Mouse (Mus musculus): ENCODE results near the gene Prss48. TPM values are rescaled to one million over a fixed set of nuclear protein-coding genes. Genes with fewer than 3 reads are reported as not detected.

The Prss48 gene
- polyA plus RNA-seq (2015; fragmentation: Nextera tagmentation; extraction: Ambion mirVana): 0.19 and 0.27 TPM in 2 replicates

DNA sequence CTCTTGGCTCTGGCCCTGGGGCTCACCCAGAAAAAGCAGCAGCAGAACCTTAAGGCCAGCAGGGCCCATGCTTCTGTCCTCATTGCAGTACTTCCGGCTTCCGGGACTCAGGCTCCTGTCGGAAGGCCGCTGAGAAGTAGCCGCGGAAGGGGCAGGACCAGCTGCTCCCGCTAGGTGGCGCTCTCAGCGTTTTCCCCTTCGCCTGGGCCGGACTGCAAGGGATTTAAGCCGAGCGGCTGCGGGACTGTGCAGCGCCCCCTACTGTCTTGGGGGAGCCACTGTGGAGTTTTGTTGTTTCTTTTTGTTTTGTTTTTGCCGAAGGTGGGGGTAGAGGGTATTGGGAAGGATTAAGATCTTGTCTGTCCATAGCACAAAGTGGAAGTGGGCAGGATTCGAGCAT is at the start of gene Prss48:
TSS of gene Prss48 (minus strand) at position 69 of the 400 bp plus-strand sequence.
- no peak for ATAC-seq (ENCODE audit: low FRiP score, low TSS enrichment)
- Histone ChIP-seq H3K4me2 (replicated peaks; ENCODE audit: low read depth, low read length) (no peak within 1 kb of the TSS), H3K9me3 (ENCODE audit: low read length) (peaks cover 3% of the 10 kb centered on the region; the same call in 1 of the 2 replicates), H3K27ac (ENCODE audit: low read length) (no peak within 1 kb of the TSS), H3K36me3 (ENCODE audit: insufficient read depth, low read length) (peaks cover 6% of the 10 kb centered on the region; the same call in 1 of the 2 replicates), H3K9ac (replicated peaks; ENCODE audit: low read length) (no peak within 1 kb of the TSS), H3K27me3 (ENCODE audit: insufficient read depth, low read length) (no peaks in the 10 kb centered on the region), H3K4me3 (ENCODE audit: low read length) (no peak within 1 kb of the TSS), H3K4me1 (ENCODE audit: insufficient read depth, low read length) (no peaks in the 10 kb centered on the region)
- WGBS: 83% methylated on average over 17 of the region's 17 CpGs

DNA sequence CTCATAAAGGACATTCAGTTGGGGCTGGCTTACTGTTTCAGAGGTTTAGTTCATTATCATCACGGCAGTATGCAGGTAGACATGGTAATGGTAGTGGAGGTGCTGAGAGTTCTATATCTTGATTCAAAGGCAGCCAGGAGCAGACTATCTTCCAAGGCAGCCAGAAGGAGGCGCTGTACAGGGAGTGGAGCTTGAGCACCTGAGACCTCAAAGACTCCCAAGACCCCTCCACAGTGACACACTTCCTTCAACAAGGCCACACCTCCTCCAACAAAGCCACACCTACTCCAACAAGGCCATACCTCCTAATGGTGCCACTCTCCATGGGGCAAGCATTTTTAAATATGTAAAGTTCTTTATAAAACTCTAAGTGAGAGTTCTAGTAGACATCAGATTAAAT is 46.8 kb upstream of the Prss48 start:
- Histone ChIP-seq H3K4me3 (ENCODE audit: low read length) (no peak overlapping the region), H3K36me3 (ENCODE audit: insufficient read depth, low read length) (peaks cover 31% of the 10 kb centered on the region), H3K4me2 (replicated peaks; ENCODE audit: low read depth, low read length) (no peak overlapping the region), H3K4me1 (ENCODE audit: insufficient read depth, low read length) (no peaks in the 10 kb centered on the region), H3K27me3 (ENCODE audit: insufficient read depth, low read length) (no peaks in the 10 kb centered on the region), H3K9ac (replicated peaks; ENCODE audit: low read length) (no peak overlapping the region), H3K9me3 (ENCODE audit: low read length) (peaks cover 8% of the 10 kb centered on the region; the same call in 1 of the 2 replicates), H3K27ac (ENCODE audit: low read length) (no peak overlapping the region)
- 86% methylated on average over 2 of the region's 2 CpGs for WGBS
- no peak for ATAC-seq (ENCODE audit: low FRiP score, low TSS enrichment)

DNA sequence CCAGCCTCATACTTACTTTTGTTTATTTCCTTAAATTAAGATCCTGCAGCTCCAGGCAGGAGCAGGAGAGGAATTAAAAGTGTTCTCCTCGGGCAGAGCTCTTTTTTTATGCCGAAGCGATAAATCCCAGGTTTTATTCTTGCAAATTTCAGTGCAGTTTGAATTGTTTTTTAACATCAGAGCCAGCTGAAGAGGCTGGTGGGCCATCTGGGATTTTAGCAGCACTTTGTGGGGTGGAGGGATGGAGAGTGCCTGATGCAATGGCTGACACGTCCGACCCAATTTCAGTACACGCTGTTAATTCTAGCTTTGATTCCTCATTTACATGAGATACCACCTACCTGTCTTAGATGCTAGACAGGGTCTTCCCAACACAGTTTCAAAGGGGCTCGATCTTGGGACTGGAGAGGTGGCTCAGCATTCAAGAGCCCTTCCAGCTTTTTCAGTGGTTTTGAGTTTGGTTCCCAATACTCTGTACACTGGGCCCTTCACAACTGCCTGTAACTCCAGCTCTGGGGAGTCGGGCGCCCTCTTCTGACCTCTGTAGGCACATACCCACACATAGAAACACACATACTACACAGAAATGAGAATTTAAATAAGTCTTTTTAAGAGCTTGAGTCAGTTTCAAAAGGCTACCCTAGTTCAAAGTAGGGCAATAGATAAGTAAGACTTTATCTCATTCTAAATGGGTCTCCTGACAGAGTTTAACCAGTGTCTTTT is 45.6 kb upstream of the Prss48 start:
- Histone ChIP-seq H3K36me3 (ENCODE audit: insufficient read depth, low read length) (peaks cover 37% of the 10 kb centered on the region), H3K9me3 (ENCODE audit: low read length) (peaks cover 8% of the 10 kb centered on the region; the same call in 1 of the 2 replicates), H3K4me3 (ENCODE audit: low read length) (no peak overlapping the region), H3K9ac (replicated peaks; ENCODE audit: low read length) (no peak overlapping the region), H3K27me3 (ENCODE audit: insufficient read depth, low read length) (no peaks in the 10 kb centered on the region), H3K27ac (ENCODE audit: low read length) (no peak overlapping the region), H3K4me1 (ENCODE audit: insufficient read depth, low read length) (no peaks in the 10 kb centered on the region), H3K4me2 (replicated peaks; ENCODE audit: low read depth, low read length) (no peak overlapping the region)
- 91% methylated on average over 9 of the region's 9 CpGs for WGBS
- ATAC-seq (ENCODE audit: low FRiP score, low TSS enrichment): no peak

DNA sequence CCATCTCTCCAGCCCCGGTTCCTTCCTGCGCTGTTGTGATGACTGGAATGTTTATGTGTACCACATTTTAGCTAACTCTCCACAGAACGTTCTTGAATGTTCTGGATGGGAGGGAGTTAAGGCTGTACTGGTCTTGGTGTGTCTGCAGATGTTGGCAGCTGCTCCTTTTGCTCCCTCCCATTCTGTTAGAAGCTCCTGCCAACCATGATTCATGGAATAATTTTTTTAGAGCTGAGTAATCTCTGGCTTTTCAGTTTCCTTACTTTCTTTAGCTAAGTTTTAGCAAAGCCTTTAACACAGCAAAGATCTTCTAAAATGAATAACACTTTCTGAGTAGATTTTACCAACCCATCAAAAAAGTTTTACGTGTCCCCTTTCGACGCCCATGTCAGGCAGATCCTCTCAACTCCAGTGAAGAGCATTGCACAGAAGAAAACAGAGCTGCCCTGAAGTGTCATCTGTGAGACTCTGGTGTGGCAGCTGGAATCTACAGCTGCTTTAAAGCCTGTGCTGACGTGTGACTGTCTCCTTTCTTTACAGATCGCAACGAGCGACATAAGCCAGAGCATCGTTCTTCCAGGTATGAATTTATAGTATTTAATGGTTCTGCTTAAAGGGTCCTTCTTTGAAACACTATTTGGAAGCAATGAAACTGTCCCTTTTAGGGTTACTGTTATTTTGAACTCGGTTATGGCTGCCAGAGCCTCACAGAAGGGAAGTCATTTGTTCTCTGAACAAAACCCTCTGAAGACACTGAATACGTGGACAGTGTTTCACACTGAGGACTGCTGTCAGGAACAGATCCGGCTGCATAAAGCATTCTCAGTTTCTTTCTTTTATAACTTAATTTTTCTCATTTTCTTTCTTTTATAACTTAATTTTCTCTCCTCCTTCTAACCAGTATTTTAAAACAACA is 38.3 kb upstream of the Prss48 start:
- ATAC-seq (ENCODE audit: low FRiP score, low TSS enrichment): no peak
- no peaks in the 10 kb centered on the region for H3K27me3 ChIP-seq (ENCODE audit: insufficient read depth, low read length)
- 56% methylated on average over 14 of the region's 14 CpGs for WGBS
- 0 out of 2 replicates have a peak overlapping the region, but pooled peaks have one; percentile 17 for H3K9ac ChIP-seq (replicated peaks; ENCODE audit: low read length)
- H3K4me2 ChIP-seq (replicated peaks; ENCODE audit: low read depth, low read length): 0 out of 2 replicates have a peak overlapping the region, but pooled peaks have one; percentile 4
- H3K27ac ChIP-seq (ENCODE audit: low read length): peak overlapping the region; percentile 62
- H3K36me3 ChIP-seq (ENCODE audit: insufficient read depth, low read length): peaks cover 13% of the 10 kb centered on the region
- H3K9me3 ChIP-seq (ENCODE audit: low read length): no peaks in the 10 kb centered on the region; the same call in 1 of the 2 replicates
- H3K4me3 ChIP-seq (ENCODE audit: low read length): peak overlapping the region; percentile 22
- H3K4me1 ChIP-seq (ENCODE audit: insufficient read depth, low read length): peaks cover 20% of the 10 kb centered on the region

DNA sequence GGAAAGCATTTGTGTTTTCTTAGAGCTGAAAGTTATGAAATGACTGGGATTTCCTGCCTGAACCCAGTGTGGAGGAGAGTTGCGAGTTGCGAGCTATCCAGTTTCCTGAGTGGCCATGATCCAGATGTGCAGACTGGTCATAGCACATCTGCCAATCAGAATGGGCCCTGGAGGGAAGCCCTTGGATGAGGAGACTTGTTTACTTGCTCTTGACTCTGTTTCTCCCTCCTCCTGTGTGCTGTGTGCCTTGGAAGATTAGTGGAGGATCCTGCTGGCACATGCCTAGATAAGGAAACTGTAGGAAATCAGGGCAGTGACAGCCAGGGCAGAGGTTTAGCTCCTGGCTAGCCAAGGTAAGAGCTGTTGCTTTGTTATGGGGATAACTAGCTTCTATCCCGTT is 36.4 kb upstream of the Prss48 start:
- no peak for ATAC-seq (ENCODE audit: low FRiP score, low TSS enrichment)
- WGBS: 35% methylated on average over 3 of the region's 3 CpGs
- H3K27ac ChIP-seq (ENCODE audit: low read length): peak overlapping the region; percentile 16; the same call in 1 of the 2 replicates

DNA sequence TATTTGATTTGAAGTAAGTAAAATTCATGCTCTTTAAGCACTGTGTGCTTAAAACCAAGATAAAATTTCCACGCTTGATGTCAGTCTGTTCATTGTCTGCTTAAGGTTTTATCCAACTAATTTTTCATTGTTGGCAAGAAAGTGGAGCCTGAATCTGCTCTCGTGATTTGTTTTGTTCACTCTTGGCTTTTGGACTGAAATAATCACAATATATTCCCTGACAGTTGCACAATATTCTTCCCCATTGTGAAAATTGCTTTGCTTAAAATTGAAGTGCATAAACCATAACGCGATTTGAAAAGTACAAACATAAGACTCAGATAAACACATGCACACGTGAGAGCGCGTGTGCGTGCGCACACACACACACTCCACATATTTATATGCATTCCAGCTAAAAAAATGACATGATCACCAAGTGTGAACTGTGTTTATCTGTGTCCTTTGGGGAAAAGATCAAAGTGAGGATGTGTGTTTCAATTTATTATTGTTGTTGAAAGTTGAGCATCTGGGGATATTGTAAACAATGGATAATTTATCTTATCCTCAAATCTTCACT is 35.7 kb upstream of the Prss48 start:
- H3K27ac ChIP-seq (ENCODE audit: low read length): no peak overlapping the region
- H3K9me3 ChIP-seq (ENCODE audit: low read length): no peaks in the 10 kb centered on the region; the same call in 1 of the 2 replicates
- ATAC-seq (ENCODE audit: low FRiP score, low TSS enrichment): no peak
- no peak overlapping the region for H3K4me2 ChIP-seq (replicated peaks; ENCODE audit: low read depth, low read length)
- H3K27me3 ChIP-seq (ENCODE audit: insufficient read depth, low read length): no peaks in the 10 kb centered on the region
- WGBS: 90% methylated on average over 9 of the region's 9 CpGs
- no peak overlapping the region for H3K9ac ChIP-seq (replicated peaks; ENCODE audit: low read length)
- no peak overlapping the region for H3K4me3 ChIP-seq (ENCODE audit: low read length)
- H3K4me1 ChIP-seq (ENCODE audit: insufficient read depth, low read length): peaks cover 20% of the 10 kb centered on the region
- H3K36me3 ChIP-seq (ENCODE audit: insufficient read depth, low read length): peaks cover 10% of the 10 kb centered on the region

More for the DNA sequence above, 36.4 kb upstream of the Prss48 start:
- H3K27me3 ChIP-seq (ENCODE audit: insufficient read depth, low read length): no peaks in the 10 kb centered on the region
- no peaks in the 10 kb centered on the region; the same call in 1 of the 2 replicates for H3K9me3 ChIP-seq (ENCODE audit: low read length)
- H3K4me3 ChIP-seq (ENCODE audit: low read length): no peak overlapping the region
- H3K4me1 ChIP-seq (ENCODE audit: insufficient read depth, low read length): peaks cover 20% of the 10 kb centered on the region
- no peak overlapping the region for H3K4me2 ChIP-seq (replicated peaks; ENCODE audit: low read depth, low read length)
- H3K9ac ChIP-seq (replicated peaks; ENCODE audit: low read length): no peak overlapping the region
- peaks cover 13% of the 10 kb centered on the region for H3K36me3 ChIP-seq (ENCODE audit: insufficient read depth, low read length)

DNA sequence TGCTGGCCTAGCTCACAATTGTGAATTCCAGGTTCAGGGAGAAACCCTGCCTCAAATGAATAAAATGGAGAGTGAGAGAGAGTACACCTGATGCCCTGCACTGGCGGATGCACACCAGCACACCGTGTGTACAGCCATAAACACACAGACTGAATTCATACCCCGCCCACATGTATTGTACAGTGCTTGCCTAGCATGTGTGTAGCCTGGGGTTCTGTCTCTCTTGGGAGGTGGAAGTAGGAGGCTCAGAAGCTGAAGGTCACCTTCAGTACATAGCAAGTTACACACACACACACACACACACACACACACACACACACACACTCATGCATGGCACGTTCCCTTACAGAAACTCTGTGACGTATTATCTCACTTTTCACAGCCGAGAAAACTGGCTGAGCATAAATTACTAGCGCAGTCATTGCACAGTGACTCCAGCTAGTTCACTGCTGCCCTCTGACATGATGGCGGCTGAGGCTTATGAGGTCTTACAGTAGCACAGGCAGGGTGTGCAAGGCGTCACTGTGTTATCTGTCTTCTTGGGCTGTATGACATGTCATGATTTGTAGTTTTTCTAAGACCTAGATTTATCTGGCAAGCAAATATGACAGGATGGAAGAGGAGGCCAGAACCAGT is 31.3 kb upstream of the Prss48 start:
- Histone ChIP-seq H3K36me3 (ENCODE audit: insufficient read depth, low read length) (peaks cover 5% of the 10 kb centered on the region; the same call in 1 of the 2 replicates), H3K4me2 (replicated peaks; ENCODE audit: low read depth, low read length) (no peak overlapping the region), H3K4me3 (ENCODE audit: low read length) (no peak overlapping the region), H3K9ac (replicated peaks; ENCODE audit: low read length) (no peak overlapping the region), H3K9me3 (ENCODE audit: low read length) (no peaks in the 10 kb centered on the region), H3K27me3 (ENCODE audit: insufficient read depth, low read length) (no peaks in the 10 kb centered on the region), H3K4me1 (ENCODE audit: insufficient read depth, low read length) (peaks cover 6% of the 10 kb centered on the region), H3K27ac (ENCODE audit: low read length) (no peak overlapping the region)
- 60% methylated on average over 9 of the region's 9 CpGs for WGBS
- ATAC-seq (ENCODE audit: low FRiP score, low TSS enrichment): no peak

DNA sequence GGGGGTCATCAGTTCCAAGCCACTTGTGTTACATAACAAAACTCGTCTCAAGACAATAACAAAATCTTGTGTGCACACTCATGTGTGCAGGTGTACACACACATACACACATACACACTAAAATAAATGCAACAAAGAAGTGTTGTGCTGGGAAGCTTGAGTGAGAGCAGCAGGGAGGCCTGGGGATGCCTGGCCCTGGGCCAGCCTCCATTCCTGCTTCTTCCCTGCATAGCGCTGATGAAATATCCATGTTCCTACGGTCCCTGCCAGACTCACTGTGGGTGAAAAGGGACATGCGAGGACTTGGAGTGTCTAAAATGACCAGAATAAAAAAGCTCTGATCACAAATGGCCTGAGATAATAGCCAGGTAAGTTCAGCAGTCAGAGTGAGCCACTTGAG is 28.3 kb upstream of the Prss48 start:
- no peak overlapping the region for H3K9ac ChIP-seq (replicated peaks; ENCODE audit: low read length)
- H3K4me3 ChIP-seq (ENCODE audit: low read length): no peak overlapping the region
- no peaks in the 10 kb centered on the region for H3K27me3 ChIP-seq (ENCODE audit: insufficient read depth, low read length)
- no peaks in the 10 kb centered on the region for H3K9me3 ChIP-seq (ENCODE audit: low read length)
- H3K4me2 ChIP-seq (replicated peaks; ENCODE audit: low read depth, low read length): no peak overlapping the region
- H3K36me3 ChIP-seq (ENCODE audit: insufficient read depth, low read length): no peaks in the 10 kb centered on the region; the same call in 1 of the 2 replicates
- no peak overlapping the region for H3K27ac ChIP-seq (ENCODE audit: low read length)
- no peak for ATAC-seq (ENCODE audit: low FRiP score, low TSS enrichment)
- WGBS: 55% methylated on average over 4 of the region's 4 CpGs
- no peaks in the 10 kb centered on the region for H3K4me1 ChIP-seq (ENCODE audit: insufficient read depth, low read length)

DNA sequence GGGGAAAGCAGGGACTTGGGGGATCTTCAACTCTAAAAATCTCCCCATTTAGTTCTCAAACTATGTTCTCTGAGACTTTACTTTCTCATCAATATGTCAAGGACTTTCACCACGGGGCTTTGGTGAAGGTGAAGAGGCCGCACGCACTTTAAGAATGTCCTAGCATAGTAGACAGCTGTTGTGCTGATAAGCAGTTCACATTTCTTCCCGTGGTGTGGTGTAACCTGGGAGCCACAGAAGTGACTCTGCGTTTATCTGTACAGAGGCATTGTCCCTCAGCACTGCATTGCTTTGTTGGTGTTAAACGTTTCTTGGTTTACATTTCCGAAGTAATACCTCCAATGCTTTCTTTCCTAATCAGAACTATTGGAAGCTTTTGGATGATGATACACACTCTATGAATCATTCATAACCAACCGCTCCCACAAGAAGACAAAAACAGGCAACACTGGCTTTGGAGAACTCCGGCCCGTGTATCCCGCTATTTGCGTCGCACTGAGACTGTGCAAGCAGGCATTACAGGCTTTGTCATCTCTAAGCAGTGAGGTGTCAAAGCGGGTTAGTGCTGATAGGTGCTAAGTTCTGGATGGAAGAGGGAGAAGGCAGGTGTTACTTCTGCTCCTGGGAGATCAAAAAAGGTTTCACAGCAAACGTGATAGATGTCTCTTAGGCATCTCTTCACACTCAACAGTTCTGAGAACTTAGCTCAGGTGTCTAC is 26.5 kb upstream of the Prss48 start:
- Histone ChIP-seq H3K9me3 (ENCODE audit: low read length) (no peaks in the 10 kb centered on the region), H3K9ac (replicated peaks; ENCODE audit: low read length) (no peak overlapping the region), H3K4me1 (ENCODE audit: insufficient read depth, low read length) (no peaks in the 10 kb centered on the region), H3K36me3 (ENCODE audit: insufficient read depth, low read length) (no peaks in the 10 kb centered on the region; the same call in 1 of the 2 replicates), H3K27me3 (ENCODE audit: insufficient read depth, low read length) (no peaks in the 10 kb centered on the region), H3K4me3 (ENCODE audit: low read length) (no peak overlapping the region), H3K27ac (ENCODE audit: low read length) (no peak overlapping the region), H3K4me2 (replicated peaks; ENCODE audit: low read depth, low read length) (no peak overlapping the region)
- 82% methylated on average over 15 of the region's 15 CpGs for WGBS
- ATAC-seq (ENCODE audit: low FRiP score, low TSS enrichment): no peak
